Mouse (Mus musculus): ENCODE measurements around the gene Senp7.
"Not testable (repeated sequence)": the region's sequence is repeated elsewhere in the genome, so short reads cannot be mapped to it uniquely, and the experiment has no call there.

Gene Senp7

GRCm38 (mm10) chr16:56066113-56066512, 18.0 kb downstream of the Senp7 start:
- DNase-seq (ENCODE audit: low read depth in 2 of 2, low spot score in 2 of 2): no peak

- peak in 1 of 2 experiments; percentile 14 for DNase-seq (ENCODE audit: low read depth in 2 of 2, low spot score in 2 of 2)
Observed at GRCm38 (mm10) chr16:56068523-56069070, 20.5 kb downstream of the Senp7 start.

GRCm38 (mm10) chr16:56071317-56072232, 23.4 kb downstream of the Senp7 start:
- no peak for DNase-seq (ENCODE audit: low read depth in 2 of 2, low spot score in 2 of 2)

GRCm38 (mm10) chr16:56072533-56072932, 24.4 kb downstream of the Senp7 start:
- no peak for DNase-seq (ENCODE audit: low read depth in 2 of 2, low spot score in 2 of 2)

GRCm38 (mm10) chr16:56073150-56073549, 25.0 kb downstream of the Senp7 start:
- DNase-seq (ENCODE audit: low read depth in 2 of 2, low spot score in 2 of 2): not testable (repeated sequence)

- DNase-seq (ENCODE audit: low read depth in 2 of 2, low spot score in 2 of 2): no peak
Observed at GRCm38 (mm10) chr16:56074122-56074521, 26.0 kb downstream of the Senp7 start.

- DNase-seq (ENCODE audit: low read depth in 2 of 2, low spot score in 2 of 2): no peak
Observed at GRCm38 (mm10) chr16:56074565-56074964, 26.4 kb downstream of the Senp7 start.

GRCm38 (mm10) chr16:56075222-56076111, 27.3 kb downstream of the Senp7 start:
- DNase-seq (ENCODE audit: low read depth in 2 of 2, low spot score in 2 of 2): peak; percentile 72 to 78

GRCm38 (mm10) chr16:56076121-56076869, 28.2 kb downstream of the Senp7 start:
- no peak for DNase-seq (ENCODE audit: low read depth in 2 of 2, low spot score in 2 of 2)

- DNase-seq (ENCODE audit: low read depth in 2 of 2, low spot score in 2 of 2): no peak
Observed at GRCm38 (mm10) chr16:56079419-56079818, 31.3 kb downstream of the Senp7 start.

- DNase-seq (ENCODE audit: low read depth in 2 of 2, low spot score in 2 of 2): no peak
Observed at GRCm38 (mm10) chr16:56081691-56082090, 33.6 kb downstream of the Senp7 start.

GRCm38 (mm10) chr16:56086336-56086735, 38.2 kb downstream of the Senp7 start:
- no peak for DNase-seq (ENCODE audit: low read depth in 2 of 2, low spot score in 2 of 2)

GRCm38 (mm10) chr16:56090385-56090784, 42.2 kb downstream of the Senp7 start:
- DNase-seq (ENCODE audit: low read depth in 2 of 2, low spot score in 2 of 2): no peak

- not testable (repeated sequence) for DNase-seq (ENCODE audit: low read depth in 2 of 2, low spot score in 2 of 2)
Observed at GRCm38 (mm10) chr16:56096401-56097018, 48.4 kb downstream of the Senp7 start.

- no peak for DNase-seq (ENCODE audit: low read depth in 2 of 2, low spot score in 2 of 2)
Observed at GRCm38 (mm10) chr16:56115706-56116105, 67.6 kb downstream of the Senp7 start.

GRCm38 (mm10) chr16:56116155-56116554, 68.0 kb downstream of the Senp7 start:
- no peak for DNase-seq (ENCODE audit: low read depth in 2 of 2, low spot score in 2 of 2)

GRCm38 (mm10) chr16:56117327-56118180, 69.4 kb downstream of the Senp7 start:
- DNase-seq (ENCODE audit: low read depth in 2 of 2, low spot score in 2 of 2): no peak

GRCm38 (mm10) chr16:56122517-56122916, 74.4 kb downstream of the Senp7 start:
- DNase-seq (ENCODE audit: low read depth in 2 of 2, low spot score in 2 of 2): no peak

- DNase-seq (ENCODE audit: low read depth in 2 of 2, low spot score in 2 of 2): no peak
Observed at GRCm38 (mm10) chr16:56124045-56124444, 75.9 kb downstream of the Senp7 start.

Measured in CD8-positive naive resting alpha-beta T cell, adult 2 months (primary cell).